Mouse (Mus musculus): ENCODE measurements around the gene Ccnd2. TPM values are rescaled to one million over a fixed set of nuclear protein-coding genes. Genes with fewer than 3 reads are reported as not detected.

The Ccnd2 gene
- total RNA-seq (2021) = 100 to 1,000 TPM; 144 to 150 TPM

DNA sequence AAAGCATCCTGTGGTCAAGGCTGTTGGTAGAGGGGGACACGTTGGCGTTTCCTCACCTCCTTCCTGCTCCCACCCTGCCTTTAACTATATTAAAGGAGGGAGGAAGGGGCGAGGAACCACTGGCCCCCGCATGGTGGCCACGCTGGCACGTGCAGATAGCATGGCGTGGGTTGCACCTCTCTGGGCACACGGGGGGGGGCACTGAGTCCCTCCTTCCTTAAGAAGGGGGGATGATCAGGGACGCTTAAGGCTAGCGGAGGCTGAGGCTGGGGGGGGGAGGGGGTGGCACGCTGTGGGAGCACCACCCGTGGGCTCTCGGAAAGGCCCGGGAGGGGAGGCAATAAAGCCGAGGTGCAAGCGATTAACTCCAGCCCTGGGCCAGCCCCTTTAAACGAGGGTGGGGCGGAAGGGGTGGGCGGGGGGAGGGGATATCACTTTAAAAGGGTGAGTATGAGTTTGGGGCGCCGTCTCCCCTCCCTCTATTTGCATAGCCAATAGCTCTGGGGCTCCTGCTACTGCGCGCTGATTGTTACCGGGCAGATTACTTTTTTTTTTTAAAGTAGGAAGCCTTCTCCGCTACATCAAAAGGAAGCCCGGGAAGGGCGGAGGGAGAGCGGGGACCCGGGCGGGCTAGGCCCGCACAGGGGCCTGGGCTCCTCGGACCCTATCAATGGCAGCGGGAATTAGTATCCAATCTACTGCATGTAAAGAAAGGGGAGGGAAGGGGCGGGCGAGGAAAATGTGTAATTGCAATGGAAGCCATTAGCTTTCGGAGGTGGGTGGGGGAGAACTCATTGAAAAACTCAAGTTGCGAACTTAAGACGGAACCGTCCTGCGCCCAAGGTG, at the start of gene Ccnd2:
Gene Ccnd2, minus strand, starts transcription at position 88 of the 846 bp plus-strand sequence.
- DNase-seq = peak in 1 of 2 experiments; percentile 55

DNA sequence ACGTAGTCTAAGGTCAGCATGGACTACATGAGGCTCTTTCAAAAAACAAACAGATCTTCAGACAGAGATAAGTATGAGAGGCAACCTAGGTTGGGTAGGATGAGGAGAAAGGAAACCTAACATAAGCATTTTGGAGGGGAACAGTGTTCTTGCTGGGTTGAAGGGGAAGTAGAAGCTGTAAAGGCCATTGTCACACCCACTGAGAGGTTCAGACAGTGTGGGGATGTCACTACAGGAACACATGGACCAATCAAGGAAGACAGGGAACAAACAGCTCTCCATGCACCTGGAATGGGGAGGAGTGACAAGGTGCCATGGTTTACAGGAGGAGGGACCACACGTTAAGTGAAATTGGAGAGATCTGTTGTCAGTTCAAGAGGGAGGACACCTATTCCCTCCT, 45.0 kb upstream of the Ccnd2 start:
- DNase-seq = no peak

DNA sequence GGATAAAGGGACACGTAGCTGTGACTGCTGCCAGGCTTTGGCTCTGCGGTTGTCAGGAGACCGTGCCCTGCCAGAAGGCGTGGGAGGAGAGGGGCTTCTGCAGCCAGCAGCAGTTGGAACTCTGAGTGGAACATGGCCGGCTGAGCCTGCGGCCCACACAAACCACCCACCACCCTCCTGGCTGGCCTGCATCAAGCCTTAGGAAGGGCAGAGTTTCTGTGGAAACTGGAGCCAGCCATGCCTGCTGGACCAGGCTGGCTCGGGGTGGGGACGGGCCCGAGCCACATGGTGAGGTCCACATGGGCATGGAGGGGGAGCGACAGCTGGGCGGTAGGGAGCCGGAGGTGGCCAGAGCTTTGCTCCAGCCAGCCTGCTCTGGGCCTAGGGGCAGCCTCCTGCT, 29.3 kb upstream of the Ccnd2 start:
- DNase-seq = peak; percentile 56 to 59

DNA sequence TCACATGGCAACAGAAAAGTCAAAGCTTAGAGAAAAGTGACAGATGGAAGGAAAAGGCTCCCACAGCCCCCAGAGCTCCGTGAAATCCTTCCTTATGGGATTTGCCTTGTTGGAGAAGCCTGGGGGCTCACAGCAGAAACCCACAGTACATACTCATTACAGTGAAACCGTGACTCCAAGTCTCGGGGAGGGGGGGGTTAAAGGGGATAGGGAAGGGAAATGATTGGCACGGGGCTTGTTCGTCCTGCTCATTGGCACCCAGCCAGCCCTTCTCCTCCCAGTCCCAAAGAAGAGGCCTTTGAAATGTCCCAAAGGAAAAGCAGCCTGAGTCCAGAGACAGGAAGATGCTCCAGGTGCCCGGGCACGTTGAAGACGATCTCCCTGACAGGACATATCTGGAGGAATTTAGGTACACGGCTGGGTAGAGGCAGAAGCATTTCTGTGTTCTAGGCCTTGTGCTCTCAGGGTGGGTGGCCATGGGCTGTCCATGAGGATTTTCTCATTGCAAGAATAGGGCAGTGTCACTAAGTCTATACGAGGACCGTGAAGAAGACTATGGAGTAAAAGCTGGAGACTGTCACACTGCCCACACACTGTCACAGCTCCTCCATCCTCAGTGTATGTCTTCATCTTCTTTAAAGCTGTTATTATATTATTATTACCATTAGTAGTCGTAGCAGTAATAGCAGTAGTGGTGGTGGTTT, 27.2 kb upstream of the Ccnd2 start:
- DNase-seq = no peak

DNA sequence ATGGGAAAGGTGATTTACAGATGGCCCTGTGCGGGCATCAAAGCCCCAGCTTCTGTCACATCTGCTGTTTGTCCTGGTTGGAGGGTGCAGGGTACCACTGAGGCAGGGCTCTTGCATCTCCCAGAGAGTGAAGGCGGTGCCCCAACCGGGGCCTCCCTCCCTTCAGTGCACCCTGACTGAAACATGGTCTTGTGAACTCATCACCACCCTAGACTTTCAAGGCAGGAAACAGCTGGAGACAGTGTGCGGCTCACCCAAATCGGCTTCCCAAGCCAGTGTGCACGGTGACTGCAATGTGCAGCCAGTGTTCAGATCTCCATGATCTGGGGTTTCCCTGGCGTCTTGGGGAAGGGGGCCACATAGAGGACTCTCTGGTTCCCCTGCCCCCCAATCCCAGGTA, 26.0 kb upstream of the Ccnd2 start:
- no peak for DNase-seq

DNA sequence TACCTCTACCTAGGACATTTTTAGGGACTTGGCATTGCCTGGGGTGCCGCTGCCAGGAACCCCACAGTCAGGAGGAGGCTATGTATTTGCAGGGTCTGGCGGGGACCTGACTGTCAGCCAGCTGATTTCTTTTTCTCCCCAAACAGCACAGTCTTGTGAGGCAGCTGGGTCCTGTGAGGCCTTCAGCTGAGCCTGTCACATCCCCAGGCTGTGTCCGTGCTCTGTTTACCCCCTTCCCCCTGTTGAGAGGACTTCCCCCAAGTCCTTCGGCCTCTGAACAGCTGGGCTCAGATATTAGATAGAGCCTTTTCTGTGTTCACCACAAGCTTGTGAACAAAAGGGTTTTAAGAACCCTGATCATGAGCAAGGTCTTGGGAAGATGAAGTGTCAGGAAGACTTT, 25.4 kb upstream of the Ccnd2 start:
- DNase-seq = no peak

DNA sequence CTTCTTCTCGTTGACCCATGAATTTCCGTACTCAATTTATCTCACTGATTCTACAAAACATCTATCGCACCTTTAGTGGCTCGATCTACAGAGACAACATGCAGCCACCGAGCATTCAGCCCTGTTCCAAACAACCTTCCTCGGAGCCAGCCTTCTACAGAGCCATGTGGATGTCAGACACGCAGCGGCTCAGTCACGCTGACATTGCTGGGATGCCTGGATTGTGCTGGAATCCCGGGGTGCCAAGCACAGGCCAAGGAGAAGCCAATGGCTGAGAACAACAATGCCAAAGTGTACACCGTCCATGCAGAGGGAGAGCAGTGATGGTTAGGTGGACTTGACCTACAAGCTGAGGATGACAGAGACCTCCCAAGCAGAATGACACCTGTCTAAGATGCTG, 20.5 kb upstream of the Ccnd2 start:
- no peak for DNase-seq

DNA sequence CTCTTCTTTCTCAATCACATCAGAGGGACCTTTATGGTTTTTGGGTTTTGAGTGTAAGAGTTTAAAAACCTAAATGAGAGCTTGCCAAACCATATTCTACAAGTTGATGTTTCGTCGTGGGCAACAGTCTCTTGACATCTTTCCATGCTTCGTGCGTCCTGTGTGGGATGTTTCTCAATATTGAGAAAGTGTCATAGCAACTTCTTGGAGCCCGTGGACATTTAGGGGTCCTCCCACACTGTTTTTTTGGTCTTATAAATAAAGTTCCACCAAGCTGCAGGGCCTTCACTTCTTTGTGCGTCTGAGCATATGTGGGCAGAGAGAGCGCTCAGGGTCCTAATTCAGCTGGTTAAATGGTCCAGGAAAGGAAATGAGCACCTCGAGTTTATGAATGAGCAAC, 18.7 kb upstream of the Ccnd2 start:
- DNase-seq = no peak

DNA sequence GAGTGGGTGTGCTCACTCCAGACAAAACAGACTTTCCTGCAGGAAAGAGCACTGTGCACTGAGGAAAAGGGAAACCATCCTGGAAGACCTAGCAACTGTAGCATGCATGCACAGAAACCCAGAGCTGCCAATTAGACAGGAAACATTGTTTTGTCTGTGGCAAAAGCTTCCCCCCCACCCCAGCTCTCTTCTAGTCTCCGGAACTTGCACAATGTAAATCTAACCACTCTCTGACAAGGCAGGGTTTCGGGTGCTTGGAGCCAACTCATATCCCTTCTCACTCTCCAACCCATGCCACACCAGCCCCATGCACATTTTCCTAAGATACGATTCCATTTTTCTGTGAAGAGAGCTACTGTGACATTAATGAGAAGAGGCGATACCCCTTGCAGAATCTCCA, 13.7 kb upstream of the Ccnd2 start:
- DNase-seq = no peak

DNA sequence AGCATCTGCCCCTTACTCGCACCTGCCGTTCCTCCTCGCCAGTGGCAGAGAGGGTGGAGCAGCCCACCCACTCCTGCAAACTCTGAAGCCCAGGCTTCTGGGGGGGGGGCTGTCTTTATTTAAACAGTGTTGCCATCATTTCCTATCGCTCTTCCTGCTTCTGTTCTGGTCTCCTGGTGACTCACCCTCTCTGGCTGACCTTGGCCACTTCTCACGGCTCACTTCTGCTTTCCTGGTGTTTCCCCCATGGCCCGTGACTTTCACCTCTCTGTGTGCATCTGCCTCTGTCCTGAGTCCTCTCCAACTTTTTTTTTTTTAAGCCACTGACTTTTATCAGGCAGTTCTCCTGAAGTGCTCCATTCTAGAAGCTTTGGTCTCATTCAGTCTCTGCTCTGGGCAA, 10.8 kb upstream of the Ccnd2 start:
- DNase-seq = no peak

DNA sequence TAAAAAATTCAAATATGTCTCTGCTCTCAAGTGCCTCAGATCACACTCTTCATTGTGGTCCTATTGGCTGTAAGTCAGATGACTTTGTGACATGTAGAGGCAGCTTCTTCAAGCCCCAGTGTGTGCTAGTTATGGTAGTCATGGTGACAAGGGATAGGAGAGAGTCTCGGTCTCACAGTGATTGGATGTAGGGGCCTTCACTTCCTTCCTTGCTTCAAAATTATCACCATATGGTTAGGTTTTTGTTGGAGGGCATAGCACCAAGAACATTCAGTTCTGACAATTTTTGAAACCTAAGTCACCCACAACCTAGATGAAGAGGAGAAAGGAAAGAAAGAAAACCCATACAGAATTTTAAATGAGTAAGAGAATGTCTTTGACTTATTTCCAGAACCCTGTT, 5.3 kb upstream of the Ccnd2 start:
- no peak for DNase-seq

DNA sequence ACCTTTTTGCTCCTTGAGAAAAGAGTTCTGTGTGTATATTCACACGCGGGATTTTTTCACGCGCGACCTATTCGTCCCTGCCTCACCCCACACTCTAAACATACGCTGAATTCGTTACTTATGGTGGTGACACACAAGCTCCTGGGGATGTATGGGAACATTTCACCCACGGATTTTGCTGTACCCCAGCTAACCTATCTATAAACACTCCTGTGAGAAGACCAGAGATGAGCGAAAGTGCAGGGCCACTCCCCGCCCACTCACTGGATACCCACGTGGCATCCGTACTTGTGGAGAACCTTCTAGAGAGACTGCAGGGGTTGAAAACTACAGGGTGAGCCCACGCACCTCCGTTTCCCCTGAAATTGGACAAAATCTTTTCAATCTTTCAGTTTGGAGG, 3.5 kb upstream of the Ccnd2 start:
- no peak for DNase-seq

DNA sequence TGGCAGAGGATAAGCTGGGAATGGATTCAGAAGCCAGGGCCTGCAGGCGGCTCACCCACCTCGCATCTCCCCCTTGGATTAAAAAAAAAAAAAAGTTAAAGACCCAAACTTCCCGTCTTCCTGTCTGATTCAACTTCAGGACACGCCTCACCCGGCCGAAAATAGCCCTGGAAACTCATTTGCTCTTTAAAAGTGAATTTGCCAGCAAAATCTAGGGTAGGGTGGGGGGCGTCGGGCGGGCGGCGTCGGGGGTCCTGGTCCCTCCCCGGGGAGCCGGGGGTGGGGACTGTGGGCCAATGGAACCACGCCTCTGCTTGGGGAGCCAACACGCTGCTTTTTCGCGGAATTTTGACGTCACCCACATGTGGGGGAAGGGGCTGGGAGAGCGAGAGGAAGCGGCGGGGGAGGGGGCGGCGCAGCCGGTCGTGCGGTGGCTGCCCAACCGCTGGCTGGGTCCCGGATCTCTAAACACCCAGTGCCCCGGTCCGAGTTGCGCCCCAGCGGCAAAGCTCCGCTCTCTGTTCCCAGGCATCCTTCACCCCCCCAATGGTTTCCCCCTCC, 2.8 kb upstream of the Ccnd2 start:
- no peak for DNase-seq

DNA sequence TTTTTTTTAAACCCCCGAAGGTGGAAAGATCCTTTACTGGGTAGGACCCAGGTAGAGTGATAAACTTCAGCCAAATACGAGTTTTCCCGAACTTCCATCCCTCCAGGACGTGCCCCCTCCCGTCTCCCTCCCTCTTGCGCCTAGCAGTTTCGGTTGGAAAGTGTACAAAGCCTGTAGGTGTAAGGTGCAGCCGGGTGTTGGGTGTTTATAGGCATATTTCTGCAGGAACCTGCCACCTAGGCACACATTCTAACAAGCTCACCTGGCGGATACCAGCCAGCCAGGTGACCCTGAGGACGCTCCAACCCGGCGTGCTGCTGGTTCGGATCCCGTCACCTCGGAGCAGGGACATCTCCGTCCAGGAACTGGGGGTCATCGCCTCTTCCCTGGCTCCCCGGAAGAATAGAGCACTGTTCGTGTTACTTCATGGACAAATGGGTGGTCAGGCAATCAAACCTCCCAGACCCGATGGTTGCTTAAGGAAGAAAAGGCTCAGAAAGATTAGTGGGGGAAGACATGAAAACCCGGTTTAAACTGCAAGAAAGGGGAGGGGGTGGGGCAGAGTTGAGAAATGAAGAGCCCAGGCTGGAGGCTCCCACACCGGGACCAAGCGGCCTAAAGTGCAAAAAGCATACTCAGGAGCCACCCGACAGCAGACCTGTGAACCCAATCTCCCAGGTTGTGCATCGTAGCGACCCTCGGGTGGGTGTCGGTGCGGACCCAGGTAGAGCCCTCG, 2.1 kb upstream of the Ccnd2 start:
- no peak for DNase-seq

DNA sequence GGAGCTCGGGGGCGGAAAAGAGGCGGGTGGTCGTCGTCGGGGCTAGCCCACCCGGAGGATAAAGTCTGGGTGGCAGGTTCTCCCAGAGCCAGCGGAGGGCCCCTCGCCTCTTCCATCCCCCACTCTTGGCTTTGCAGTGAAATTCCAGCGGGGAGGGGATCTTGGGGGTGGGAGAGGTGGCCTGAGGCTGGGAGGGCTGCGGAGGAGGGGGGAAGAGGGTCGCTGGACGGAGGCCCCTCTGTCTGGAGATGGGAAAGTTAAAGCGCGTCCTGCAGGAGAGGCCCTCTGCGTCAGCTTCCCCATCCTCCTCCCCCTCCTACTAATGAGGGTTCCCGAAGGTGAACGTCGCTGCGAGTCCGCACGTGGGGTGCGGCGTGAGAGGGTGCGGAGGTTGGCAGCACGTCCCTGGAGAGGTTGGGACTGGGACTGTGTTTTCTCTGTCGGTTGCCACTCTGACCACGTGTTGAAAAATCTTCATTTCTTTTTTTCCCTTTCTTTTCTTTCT, 1.4 kb upstream of the Ccnd2 start:
- no peak for DNase-seq

DNA sequence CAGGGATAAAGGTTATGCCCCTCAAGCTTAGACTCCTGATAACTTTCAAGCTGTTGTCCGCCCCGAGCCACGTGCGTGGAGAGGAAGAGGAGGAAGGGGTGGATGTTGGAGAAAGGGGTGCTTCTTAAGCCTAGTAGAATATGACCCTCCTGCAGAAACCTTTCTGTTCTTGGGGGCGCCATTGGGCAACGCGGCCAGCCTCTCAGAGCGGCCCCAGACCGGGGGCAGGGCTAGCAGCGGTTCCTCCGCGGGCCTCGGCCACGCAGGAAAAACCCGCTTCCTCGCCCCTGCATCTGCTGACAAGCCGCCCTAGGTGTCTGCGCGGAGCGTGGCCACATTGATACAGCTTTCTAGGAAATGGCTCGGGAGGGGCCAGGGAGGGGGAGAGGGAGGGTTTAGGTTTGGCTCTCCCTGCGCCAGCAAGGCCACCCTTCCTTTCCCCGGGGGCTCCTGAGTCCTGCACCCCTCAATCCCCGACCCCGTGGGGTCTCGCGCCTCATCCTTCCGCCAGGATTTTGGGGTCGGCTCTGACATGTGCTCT, 358 bp downstream of the Ccnd2 start:
- DNase-seq = no peak

DNA sequence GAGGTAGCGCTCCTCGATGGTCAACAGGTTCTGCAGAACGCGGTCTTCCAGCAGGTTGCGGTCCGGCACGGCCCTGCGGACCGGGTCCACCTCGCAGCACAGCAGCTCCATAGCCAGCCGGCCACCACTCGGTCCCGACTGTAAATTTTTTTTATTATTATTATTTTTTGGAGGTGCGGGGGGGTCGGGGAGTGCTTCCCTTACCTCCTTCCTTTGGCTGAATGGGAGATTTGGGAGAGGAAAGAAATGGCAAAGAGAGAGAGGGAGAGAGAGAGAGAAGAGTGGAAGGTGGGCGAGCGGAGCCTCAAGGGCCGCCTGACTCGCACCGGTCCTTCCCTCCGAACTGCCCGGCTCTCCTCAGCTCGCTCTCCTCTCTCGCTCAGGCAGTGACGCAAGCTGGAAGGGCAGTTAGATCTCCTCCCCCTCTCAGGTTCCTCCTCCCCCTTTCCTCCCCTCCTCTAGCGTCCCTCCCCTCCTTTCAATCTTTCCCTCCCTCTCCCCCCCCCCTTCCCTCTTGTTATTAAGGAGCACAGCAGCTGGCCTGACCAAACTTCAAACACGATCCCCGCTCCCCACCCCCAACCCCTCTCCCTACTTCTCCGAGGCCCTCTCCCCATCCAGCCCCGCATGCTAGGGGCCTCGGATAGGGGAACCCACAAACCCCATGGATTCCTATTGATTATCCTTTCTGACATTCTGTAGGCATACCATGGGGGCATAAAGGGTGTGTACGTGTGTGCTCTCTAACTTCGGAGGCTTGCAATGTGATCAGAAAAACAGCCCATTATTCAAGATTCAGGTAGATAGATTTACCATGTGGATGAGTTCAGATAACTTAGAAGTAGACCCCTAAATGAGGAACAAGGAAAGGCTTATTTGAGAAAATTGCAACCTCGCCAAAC, 1.1 kb downstream of the Ccnd2 start:
- DNase-seq = peak in 1 of 2 experiments; percentile 67

DNA sequence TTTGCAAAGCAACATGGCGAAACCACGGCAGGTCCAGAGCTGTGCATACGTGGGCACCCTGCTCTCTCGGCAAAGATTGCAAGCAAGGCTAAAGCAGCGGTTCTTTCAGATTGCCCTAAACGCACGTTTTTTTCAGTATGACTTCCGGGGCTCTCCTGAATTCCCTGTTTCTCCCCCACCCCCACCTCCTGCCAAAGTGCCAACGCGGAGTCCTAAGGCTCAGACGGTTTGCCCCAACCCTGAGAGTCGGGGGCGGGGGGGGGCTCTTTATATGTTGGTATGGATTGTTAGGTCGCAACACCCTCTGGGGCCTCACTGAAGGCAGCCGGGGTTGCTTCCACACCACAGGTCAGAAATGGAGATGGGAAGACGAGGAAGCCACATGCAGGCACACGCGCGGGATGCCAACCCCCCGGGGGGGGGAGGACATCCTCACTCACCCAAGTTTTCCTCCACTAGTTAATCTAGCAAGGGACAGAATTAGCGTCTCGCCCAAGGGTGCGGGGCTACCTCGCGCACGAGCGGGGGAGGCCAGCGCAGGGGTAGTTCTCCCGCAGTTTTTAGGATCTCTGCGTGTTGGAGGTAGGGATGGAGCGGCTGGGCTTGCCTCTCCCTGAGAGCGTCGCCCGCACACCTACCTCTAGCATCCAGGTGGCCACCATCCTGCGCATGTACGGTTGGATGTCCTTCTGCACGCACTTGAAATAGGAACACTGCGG, 1.9 kb downstream of the Ccnd2 start:
- DNase-seq = no peak

DNA sequence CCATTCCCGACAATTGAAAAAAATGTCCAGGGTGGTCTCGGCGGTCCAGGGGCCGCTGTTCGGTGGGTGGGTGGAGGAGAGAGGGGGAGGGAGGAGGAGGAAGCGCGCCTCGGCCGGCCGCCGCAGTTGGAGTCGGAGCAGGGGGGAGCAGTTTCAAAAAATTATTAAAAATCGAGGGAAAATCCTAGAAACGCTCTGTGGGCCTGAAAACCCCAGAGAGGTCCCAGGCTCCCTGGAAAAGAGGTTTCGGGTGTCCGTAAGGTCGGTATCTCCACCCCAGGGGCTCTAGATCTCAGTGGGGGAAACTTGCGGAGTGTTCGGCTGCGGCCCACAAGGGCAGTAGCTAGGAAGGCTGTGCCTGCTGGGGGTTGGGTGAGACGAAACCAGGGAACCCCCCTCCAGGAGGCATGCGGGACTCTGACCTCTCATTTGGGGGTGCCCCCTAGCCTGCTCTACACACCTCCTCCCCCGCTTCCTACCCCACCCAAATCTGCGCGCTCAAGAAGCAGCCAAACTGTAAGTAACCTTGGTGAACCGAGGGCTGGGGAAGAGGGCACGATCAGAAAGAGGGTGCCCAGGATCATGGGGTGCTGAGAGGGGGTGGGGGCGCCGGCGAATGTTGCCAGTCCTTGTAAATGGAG, 2.6 kb downstream of the Ccnd2 start:
- no peak for DNase-seq

Data from layer of hippocampus, postnatal 36 days (tissue).